ENCODE assay signal across 9 mouse cellular contexts in the genomic region with DNA sequence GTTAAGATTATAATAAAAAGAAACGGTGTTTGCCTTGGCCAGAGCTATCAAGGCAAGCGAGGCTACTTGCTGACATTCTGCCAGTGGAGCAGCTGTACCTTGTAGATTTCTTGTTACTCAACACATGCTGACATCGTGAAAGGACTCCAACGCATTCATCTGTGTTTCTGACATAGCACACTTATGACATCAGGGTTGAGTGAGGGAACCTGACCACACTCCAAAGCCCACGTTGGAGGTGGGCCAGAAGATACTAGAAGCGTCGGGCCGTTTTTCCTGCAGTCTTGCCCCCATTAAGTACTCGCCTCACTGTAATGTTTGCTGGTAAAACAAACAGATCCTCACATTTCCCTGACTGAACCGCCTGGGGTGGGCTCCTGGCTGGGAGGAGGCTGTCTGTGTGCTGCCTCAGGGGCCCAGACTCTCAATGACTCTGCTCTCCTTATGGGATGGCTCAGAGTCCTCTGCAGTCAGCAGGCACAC.
DNase-seq lines count a peak whose midpoint lies in the region; ATAC-seq and TF ChIP-seq lines count a peak whose summit lies in the region.
"Had no signal": no experiment of that assay in that cellular context is flagged by ENCODE, and none has a peak within 500 bp of the region (broad histone marks: within the 10 kb centered on the region; RNA-seq: fewer than 3 reads in every experiment).

No protein-coding gene starts in this region.

- H3K4me2 ChIP-seq in midbrain, postnatal 0 days (ENCODE audit: low read depth, low read length, poor library complexity, severe bottlenecking) = no peak overlapping the region
- H3K4me2 ChIP-seq in midbrain, embryonic 13.5 days (replicated peaks) = no peak overlapping the region
- no peak overlapping the region for H3K4me2 ChIP-seq in forebrain, embryonic 15.5 days (replicated peaks)
- H3K4me2 ChIP-seq: liver, embryonic 15.5 days had no signal

- peak; percentile 66 for DNase-seq in midbrain, postnatal 0 days (ENCODE audit: low spot score)
- DNase-seq in heart, postnatal 4 days = peak; percentile 81
- DNase-seq in lung, postnatal 10 days = peak; percentile 81
- DNase-seq in spleen, postnatal 10 days (ENCODE audit: low spot score in 2 of 2) = no peak
- DNase-seq in right cerebral cortex, postnatal 36 days (ENCODE audit: low spot score in 2 of 2) = no peak

- H3K4me1 ChIP-seq in midbrain, postnatal 0 days (ENCODE audit: insufficient read depth, low read length) = no peaks in the 10 kb centered on the region
- no peaks in the 10 kb centered on the region; the same call in 1 of the 2 replicates for H3K4me1 ChIP-seq in midbrain, embryonic 13.5 days (replicated peaks)
- H3K4me1 ChIP-seq in forebrain, embryonic 15.5 days = peaks cover 13% of the 10 kb centered on the region

- no peak overlapping the region for H3K9ac ChIP-seq in midbrain, postnatal 0 days (replicated peaks; ENCODE audit: low read length, poor library complexity, severe bottlenecking)
- no peak overlapping the region for H3K9ac ChIP-seq in midbrain, embryonic 13.5 days (replicated peaks)
- H3K9ac ChIP-seq in forebrain, embryonic 15.5 days (replicated peaks) = no peak overlapping the region
- H3K9ac ChIP-seq: liver, embryonic 15.5 days had no signal

- H3K9me3 ChIP-seq in midbrain, postnatal 0 days (ENCODE audit: low read length) = no peaks in the 10 kb centered on the region
- H3K9me3 ChIP-seq in midbrain, embryonic 13.5 days = no peaks in the 10 kb centered on the region
- no peaks in the 10 kb centered on the region for H3K9me3 ChIP-seq in forebrain, embryonic 15.5 days
- H3K9me3 ChIP-seq: liver, embryonic 15.5 days had no signal

- no peak for TF ChIP-seq CTCF in midbrain, postnatal 0 days (IDR thresholded peaks at IDR 0.05)

- H3K36me3 ChIP-seq in midbrain, postnatal 0 days (ENCODE audit: insufficient read depth, low read length) = no peaks in the 10 kb centered on the region
- H3K36me3 ChIP-seq in midbrain, embryonic 13.5 days = no peaks in the 10 kb centered on the region
- no peaks in the 10 kb centered on the region for H3K36me3 ChIP-seq in forebrain, embryonic 15.5 days
- H3K36me3 ChIP-seq: liver, embryonic 15.5 days had no signal

- ATAC-seq in midbrain, postnatal 0 days (ENCODE audit: low FRiP score) = no peak
- ATAC-seq in midbrain, embryonic 13.5 days = no peak
- peak; percentile 64 for ATAC-seq in forebrain, embryonic 15.5 days (replicated peaks)
- no peak for ATAC-seq in monocyte, adult 5-6 weeks (replicated peaks; ENCODE audit: insufficient number of reproducible peaks, low FRiP score, low TSS enrichment, poor library complexity, severe bottlenecking)

- H3K27ac ChIP-seq in midbrain, postnatal 0 days (ENCODE audit: low read depth, low read length) = no peak overlapping the region
- H3K27ac ChIP-seq in midbrain, embryonic 13.5 days = no peak overlapping the region
- no peak overlapping the region for H3K27ac ChIP-seq in forebrain, embryonic 15.5 days (replicated peaks)
- H3K27ac ChIP-seq: liver, embryonic 15.5 days had no signal

- H3K4me3 ChIP-seq in midbrain, postnatal 0 days (ENCODE audit: low read depth, low read length) = no peak overlapping the region
- H3K4me3 ChIP-seq in midbrain, embryonic 13.5 days (replicated peaks) = no peak overlapping the region
- no peak overlapping the region for H3K4me3 ChIP-seq in forebrain, embryonic 15.5 days
- H3K4me3 ChIP-seq: liver, embryonic 15.5 days had no signal

- 56% methylated on average over 10 of the region's 10 CpGs for WGBS in midbrain, postnatal 0 days
- 72% methylated on average over 10 of the region's 10 CpGs for WGBS in midbrain, embryonic 13.5 days
- WGBS in forebrain, embryonic 15.5 days = 34% methylated on average over 10 of the region's 10 CpGs

- no peaks in the 10 kb centered on the region for H3K27me3 ChIP-seq in midbrain, postnatal 0 days (ENCODE audit: insufficient read depth, low read length)
- H3K27me3 ChIP-seq in midbrain, embryonic 13.5 days = no peaks in the 10 kb centered on the region
- H3K27me3 ChIP-seq in forebrain, embryonic 15.5 days = no peaks in the 10 kb centered on the region
- H3K27me3 ChIP-seq: liver, embryonic 15.5 days had no signal

Comparison
In these comparisons a context has a peak if more than half of its experiments do, and no peak if none do; other contexts are left out.
1. DNase-seq: peak in midbrain, postnatal 0 days (single experiment), heart, postnatal 4 days (single experiment) and lung, postnatal 10 days (single experiment); none in spleen, postnatal 10 days (0 of 2) and right cerebral cortex, postnatal 36 days (0 of 2).